Mouse (Mus musculus) kidney, adult 2 months (tissue): ENCODE data around the gene Mapkbp1.

Experiments used
- CTCF ChIP-seq: fragments of 200-500 bp; conservative IDR thresholded peaks from 2 replicates; pipeline ENCODE4 v1.5.1; 2011; ENCODE audit warnings: low read depth, mild to moderate bottlenecking, control low read depth, low read length, moderate library complexity, mixed read lengths; ENCODE audit not compliant: insufficient read depth, insufficient read length
- POLR2A ChIP-seq: fragments of 200-500 bp; IDR thresholded peaks from one replicate; pipeline ENCODE4 v1.6.1; 2011; ENCODE audit warnings: low read depth, low read length, control low read depth

DNA sequence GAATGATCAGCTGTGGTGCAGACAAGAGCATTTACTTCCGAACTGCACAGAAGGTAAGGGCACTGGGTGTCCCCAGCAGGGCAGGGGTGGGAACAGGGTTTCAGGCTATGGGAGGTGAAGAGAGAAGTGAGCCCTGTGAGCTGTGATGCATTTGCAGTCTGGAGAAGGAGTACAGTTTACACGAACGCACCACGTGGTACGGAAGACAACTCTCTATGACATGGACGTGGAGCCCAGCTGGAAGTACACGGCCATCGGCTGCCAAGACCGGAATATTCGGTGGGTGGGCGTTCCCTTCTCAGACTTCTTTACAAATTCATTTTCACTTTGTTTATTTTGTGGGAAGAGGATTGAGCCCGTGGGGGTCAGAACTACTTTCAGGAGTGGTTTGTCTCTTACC is 45.1 kb downstream of the Mapkbp1 start:
- TF ChIP-seq POLR2A (no peak), CTCF (no peak)
